Mouse (Mus musculus) spleen, adult 18-20 months (tissue): ENCODE measurements around the gene Gm45716.

Experiments
- DNase-seq, 2 experiments: peaks; one replicate each; pipeline ENCODE4 v3.0.0; 2022; ENCODE audit warnings: mixed read lengths in 2 of 2

The Gm45716 gene

DNA sequence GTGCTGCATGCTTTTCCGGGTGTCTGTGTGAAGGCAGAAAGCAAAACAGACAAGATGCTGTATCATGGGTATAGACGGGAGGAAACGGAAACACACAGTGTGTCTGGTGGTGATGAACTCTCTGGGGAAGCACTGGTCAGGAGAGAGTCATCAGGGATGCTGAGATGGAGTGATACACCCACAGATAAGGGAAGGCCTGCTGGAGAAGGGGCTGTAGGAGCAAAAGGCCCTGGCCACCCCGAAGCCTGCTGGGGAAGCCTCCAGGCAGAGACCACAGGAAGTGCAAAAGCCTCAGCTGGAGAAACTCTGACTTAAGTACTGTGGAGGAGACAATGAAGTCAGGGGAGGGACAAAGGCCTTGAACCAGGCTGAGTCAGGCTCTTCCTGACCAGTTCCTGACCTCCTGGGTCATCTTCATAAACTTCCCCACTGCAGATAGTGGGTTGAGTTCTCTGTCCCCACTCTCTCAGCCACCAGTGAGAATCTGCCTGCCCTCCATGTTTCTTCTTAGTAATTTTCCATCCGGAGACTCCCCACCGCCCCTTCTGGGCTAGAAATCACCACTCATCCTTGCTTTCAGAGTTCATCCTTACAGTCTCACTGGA lies 99.2 kb downstream of the Gm45716 start:
- no peak for DNase-seq

DNA sequence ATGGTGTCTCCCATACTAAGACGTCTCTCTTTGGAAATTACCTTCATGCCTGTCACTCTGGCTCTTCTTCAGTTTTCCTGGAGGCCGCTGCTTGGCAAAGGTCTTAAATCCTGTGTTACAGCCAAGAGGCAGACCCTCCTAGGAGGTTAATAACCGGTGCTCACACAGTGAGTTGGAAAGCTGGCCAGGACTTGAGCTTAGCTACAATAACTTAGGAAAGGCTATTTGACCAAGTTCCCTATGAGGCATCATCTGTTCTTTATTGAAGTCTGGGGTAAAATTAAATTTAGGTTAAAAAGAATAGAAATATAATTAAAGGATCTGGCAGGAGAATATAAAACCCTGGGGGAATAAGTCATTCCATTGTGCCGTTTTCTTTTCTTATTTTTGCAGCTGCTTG lies 103.7 kb downstream of the Gm45716 start:
- DNase-seq: no peak

DNA sequence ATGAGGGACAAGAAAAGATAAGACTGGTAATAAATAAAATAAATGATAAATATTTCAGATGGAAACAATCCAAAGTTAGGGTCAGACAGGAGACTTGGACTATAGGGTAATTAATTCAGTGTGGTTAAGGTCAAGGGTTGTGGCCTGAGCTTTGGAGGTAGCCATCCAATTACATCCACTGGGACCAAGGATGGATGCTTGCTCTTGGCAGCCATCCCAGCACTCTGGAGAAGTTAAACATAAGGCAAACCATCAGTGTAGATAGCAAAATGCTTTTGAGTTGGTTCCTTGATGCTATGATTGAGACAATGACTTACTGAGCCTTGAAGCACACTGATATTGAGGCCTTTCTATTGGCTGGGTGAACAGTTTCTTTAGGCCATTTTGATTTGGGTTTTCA lies 105.3 kb downstream of the Gm45716 start:
- no peak for DNase-seq

DNA sequence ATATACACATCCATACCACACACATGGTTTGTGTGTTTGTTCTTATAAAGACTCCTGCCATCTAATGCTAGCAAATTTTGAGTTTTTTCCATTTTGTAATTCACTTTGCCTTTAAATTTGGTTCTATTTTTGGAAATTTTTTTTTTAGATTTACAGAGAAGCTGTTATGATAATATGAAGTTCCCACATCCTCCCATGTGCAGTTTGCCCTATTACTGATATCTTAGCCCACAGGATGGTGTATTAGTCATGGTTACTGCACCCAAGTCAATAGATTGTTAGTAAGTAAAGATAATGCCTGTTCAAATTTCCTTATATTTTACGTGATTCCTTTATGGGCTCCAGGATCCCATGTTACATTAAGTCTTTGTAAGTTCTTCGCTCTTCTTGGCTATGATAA lies 107.1 kb downstream of the Gm45716 start:
- no peak for DNase-seq
